Mouse (Mus musculus): ENCODE measurements around the gene Rbx1.
A peak's percentile ranks its signal among the peaks of the same experiment; 100 is the strongest.

The Rbx1 gene

GRCm38 (mm10) chr15:81485483-81485882 is 19.4 kb downstream of the Rbx1 start:
- no peak for DNase-seq (ENCODE audit: low spot score)

DNA sequence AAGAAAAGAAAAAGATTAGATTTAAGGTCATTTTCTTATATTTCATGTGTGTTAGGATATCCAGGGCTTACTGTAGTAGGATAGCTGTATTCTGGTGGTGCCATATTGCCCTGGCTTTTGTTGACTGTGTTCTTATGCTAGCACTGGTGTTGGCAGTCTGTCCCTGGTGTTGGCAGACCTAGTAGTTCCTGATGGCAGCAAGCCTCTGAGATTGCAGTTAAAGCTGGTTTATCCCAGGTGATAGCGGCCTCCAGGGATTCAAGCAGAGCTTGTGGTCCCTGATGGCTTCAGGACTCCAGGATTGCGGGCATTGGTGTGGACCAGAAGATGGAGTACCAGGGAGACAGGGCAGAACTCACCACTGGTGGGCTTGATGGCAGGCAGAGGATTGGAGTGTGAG is 37.4 kb downstream of the Rbx1 start:
- no peak for DNase-seq (ENCODE audit: low spot score)

- no peak for DNase-seq (ENCODE audit: low spot score)
Measured at GRCm38 (mm10) chr15:81503995-81504394, 37.9 kb downstream of the Rbx1 start.

GRCm38 (mm10) chr15:81507201-81507600 is 41.1 kb downstream of the Rbx1 start:
- no peak for DNase-seq (ENCODE audit: low spot score)

- DNase-seq (ENCODE audit: low spot score) = no peak
Measured at GRCm38 (mm10) chr15:81510621-81511020, 44.5 kb downstream of the Rbx1 start.

- DNase-seq (ENCODE audit: low spot score) = peak; percentile 38
Measured at GRCm38 (mm10) chr15:81511601-81512261, 45.6 kb downstream of the Rbx1 start.

DNA sequence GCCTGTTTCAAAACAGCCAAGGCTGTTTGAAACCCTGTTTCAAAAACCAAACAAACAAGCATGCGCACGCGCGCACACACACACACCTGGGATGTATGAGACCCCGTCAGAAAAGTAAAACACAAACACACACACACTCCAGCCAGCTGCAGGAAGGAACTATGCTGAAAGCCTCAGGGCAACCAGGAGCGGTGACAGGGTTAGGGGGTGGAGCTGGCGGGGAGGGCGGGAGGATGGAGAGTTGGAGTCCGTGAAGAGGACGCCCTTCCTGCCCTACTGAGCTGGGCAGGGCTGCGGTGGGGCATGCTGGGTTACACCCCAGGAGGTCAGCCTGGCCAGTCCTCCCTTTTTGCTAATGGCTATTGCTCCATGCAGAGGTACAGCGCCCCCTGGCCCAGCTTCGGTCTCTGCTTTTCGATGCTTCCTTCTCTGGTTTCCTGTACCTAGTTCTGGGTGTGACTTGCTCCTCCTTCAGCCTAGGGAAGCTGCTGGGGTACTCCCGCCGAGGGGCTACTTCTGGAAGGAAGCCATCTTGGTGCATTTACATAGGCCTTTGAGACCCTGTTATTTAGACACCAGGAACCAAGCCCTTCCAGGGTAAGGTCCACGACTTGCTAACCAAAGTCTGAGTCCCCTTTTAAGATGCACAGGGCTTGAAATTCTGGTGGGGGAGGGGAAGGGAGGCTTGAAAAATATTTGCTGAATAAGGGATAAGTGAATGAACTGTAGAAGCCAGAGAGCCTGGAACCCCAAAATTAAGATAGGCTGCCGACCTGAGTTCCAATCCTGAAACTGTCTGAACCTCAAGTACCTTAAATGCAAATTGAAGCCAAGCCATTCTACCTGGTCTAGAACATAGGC is 48.2 kb downstream of the Rbx1 start:
- peak; percentile 57 for DNase-seq (ENCODE audit: low spot score)

- no peak for DNase-seq (ENCODE audit: low spot score)
Measured at GRCm38 (mm10) chr15:81515221-81515620, 49.1 kb downstream of the Rbx1 start.

DNA sequence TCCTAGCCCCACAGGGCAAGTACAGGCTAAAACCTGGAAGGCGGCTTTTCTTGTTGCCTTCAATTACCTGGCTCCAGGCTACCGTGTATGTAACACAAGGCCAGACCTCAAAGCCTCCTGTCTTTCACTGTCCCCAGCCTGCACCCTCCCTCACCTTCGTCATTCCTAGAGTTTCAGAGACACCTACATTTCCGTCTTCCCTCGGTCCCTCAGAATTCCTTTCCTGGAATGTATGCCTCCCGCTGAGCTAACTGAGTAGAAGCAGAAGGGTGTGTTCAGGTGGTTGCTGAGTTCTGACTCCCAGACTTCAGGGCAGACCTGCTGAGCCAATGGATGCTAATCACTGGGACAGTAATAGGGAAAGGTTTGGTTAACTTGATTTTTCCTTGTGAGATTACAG is 51.9 kb downstream of the Rbx1 start:
- DNase-seq (ENCODE audit: low spot score) = no peak

GRCm38 (mm10) chr15:81518761-81519160 is 52.7 kb downstream of the Rbx1 start:
- DNase-seq (ENCODE audit: low spot score) = no peak

DNA sequence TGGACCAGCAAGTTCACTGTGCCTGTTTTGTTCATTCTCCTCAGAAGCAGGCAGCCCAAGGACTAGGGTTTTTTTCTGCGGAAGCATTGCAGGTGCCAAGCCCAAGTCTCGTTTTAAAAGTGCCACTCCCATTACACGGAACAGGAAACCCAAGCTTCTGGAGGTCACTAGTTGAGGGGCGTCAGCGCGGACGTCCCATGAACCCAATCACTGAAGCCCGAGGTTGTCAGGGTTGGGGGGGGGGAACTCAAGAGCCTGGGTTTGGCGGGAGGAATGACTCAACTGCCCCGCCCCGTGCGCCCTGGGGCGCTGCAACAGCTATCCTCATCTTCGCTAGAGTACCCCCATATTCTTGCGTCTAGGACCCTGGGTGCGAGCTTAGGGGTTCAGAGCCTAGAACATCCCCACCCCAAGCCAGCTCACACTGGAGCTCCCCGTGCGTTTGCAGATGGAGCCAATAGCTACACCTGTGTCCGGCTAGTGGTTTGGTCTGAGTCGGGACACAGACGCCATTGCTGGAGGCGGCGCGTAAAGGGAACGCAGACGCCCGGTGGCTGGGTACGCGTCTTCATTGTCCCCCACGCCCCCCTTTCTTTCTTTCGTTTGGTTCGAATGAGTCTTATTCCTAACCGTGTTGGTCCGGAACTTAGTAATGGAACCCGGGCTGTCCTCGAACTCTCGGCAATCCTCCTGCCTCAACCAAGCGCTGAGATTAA is 56.1 kb downstream of the Rbx1 start:
- peak; percentile 50 for DNase-seq (ENCODE audit: low spot score)

DNA sequence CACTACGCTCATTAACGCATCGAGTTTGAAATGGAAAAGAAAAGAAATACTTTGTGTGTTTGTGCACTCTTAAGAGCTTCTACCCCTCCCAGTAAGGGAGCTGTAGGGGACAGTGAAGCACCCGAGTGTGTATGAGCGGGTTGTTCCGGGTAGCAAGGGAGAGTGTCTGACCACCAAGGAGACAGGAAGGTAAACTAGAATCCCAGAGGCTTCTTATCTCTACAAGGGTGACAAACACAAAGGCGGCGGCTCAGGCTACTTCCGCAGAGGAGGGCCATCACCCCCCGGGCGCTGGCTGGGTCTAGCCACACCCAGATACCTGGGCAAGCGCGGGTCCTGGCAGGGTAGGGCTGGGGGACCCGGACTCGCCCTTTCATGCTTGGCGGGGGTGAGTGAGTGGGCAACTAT is 56.7 kb downstream of the Rbx1 start:
- DNase-seq (ENCODE audit: low spot score) = no peak

DNA sequence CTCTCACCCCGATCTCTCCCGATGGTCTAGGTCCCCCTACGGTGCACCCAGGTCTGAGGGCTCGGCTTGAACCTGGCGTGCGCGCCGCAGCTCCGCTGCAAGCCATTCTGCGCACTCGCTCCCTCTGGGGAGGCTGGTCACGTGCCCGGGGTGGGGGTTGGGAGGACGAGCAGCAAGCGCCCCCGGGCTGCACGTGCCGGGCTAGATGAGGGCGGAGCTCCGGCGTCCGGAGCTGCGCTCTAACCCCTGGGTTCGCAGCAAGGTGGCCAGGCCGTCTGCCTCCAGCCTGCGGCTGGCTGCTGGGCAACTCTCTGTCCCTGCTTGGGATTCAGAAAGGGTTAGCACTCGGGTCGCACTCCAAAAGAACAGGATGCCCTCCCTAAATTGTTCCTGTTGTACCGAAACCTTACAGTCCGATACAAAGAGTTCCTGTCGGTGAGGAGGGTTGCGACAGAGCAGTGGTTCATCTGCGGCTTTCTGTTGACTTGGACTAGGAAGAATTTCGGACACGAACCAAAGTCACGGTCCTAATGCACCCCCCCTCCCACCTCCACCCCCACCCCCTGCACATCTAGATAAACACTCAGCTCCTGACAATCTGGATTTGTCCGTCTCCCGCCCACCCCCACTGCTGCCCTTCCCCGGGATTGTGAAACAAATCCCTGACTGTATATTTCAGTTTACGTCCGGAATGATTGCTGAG is 57.2 kb downstream of the Rbx1 start:
- DNase-seq (ENCODE audit: low spot score) = peak; percentile 91

- DNase-seq (ENCODE audit: low spot score) = no peak
Measured at GRCm38 (mm10) chr15:81523901-81524300, 57.8 kb downstream of the Rbx1 start.
